Mouse (Mus musculus): ENCODE results near the gene Tbc1d22b. TPM values are rescaled to one million over a fixed set of nuclear protein-coding genes. Genes with fewer than 3 reads are reported as not detected.

Tbc1d22b gene
- total and polyA plus RNA-seq, 3 experiments: 8.0 to 53.8 (median 30.7) TPM

GRCm38 (mm10) chr17:29595891-29596770, 46.5 kb downstream of the Tbc1d22b start:
- no peak overlapping the region for H3K27ac ChIP-seq (ENCODE audit: control insufficient read depth, low read depth, low read length)
- peaks cover 0 to 2% of the 10 kb centered on the region in 2 experiments; a peak in 2 of 4 replicates for H3K36me3 ChIP-seq (ENCODE audit: control insufficient read depth in 1 of 2, insufficient read depth in 2 of 2, low read length in 2 of 2)
- H3K4me1 ChIP-seq (ENCODE audit: control insufficient read depth in 1 of 2, insufficient read depth in 2 of 2, low read length in 2 of 2): no peaks in the 10 kb centered on the region
- H3K9ac ChIP-seq (ENCODE audit: control insufficient read depth, low read depth, low read length, poor library complexity, severe bottlenecking): no peak overlapping the region
- no peak for TF ChIP-seq KAT2A (conservative IDR thresholded peaks at IDR 0.05; ENCODE audit: low read depth, low read length)
- TF ChIP-seq ZNF384 (IDR thresholded peaks at IDR 0.05; ENCODE audit: low read depth, low read length): no peak
- no peak for TF ChIP-seq ETS1 (IDR thresholded peaks at IDR 0.05; ENCODE audit: low read depth, low read length)
- no peak for TF ChIP-seq MEF2A (IDR thresholded peaks at IDR 0.05; ENCODE audit: extremely low read depth, insufficient replicate concordance, low read depth, low read length, poor library complexity, severe bottlenecking)
- TF ChIP-seq JUND (IDR thresholded peaks at IDR 0.05; ENCODE audit: low read depth, low read length): no peak
- no peak overlapping the region for H3K4me3 ChIP-seq (ENCODE audit: control insufficient read depth in 1 of 2, insufficient read depth in 1 of 2, low read depth in 2 of 2, low read length in 2 of 2)
- DNase-seq (ENCODE audit: low read depth, low spot score): no peak
- no peaks in the 10 kb centered on the region for H3K79me2 ChIP-seq (ENCODE audit: control insufficient read depth, insufficient read depth, low read length, poor library complexity)
- no peaks in the 10 kb centered on the region for H3K27me3 ChIP-seq (ENCODE audit: control insufficient read depth in 1 of 2, insufficient read depth in 2 of 2, low read length in 2 of 2)
- no peaks in the 10 kb centered on the region for H3K9me3 ChIP-seq (replicated peaks; ENCODE audit: insufficient read depth, low read length)

- Histone ChIP-seq H3K79me2 (ENCODE audit: control insufficient read depth, insufficient read depth, low read length, poor library complexity) (no peaks in the 10 kb centered on the region), H3K4me3 (ENCODE audit: control insufficient read depth in 1 of 2, insufficient read depth in 1 of 2, low read depth in 2 of 2, low read length in 2 of 2) (no peak overlapping the region), H3K27ac (ENCODE audit: control insufficient read depth, low read depth, low read length) (no peak overlapping the region), H3K36me3 (ENCODE audit: control insufficient read depth in 1 of 2, insufficient read depth in 2 of 2, low read length in 2 of 2) (peaks cover 0 to 2% of the 10 kb centered on the region in 2 experiments; a peak in 2 of 4 replicates), H3K4me1 (ENCODE audit: control insufficient read depth in 1 of 2, insufficient read depth in 2 of 2, low read length in 2 of 2) (no peaks in the 10 kb centered on the region), H3K9me3 (replicated peaks; ENCODE audit: insufficient read depth, low read length) (no peaks in the 10 kb centered on the region), H3K27me3 (ENCODE audit: control insufficient read depth in 1 of 2, insufficient read depth in 2 of 2, low read length in 2 of 2) (no peaks in the 10 kb centered on the region), H3K9ac (ENCODE audit: control insufficient read depth, low read depth, low read length, poor library complexity, severe bottlenecking) (no peak overlapping the region)
- TF ChIP-seq POLR2AphosphoS2 (IDR thresholded peaks at IDR 0.05; ENCODE audit: low read length) (no peak), E2F4 (IDR thresholded peaks at IDR 0.05; ENCODE audit: borderline replicate concordance, low read depth, low read length) (no peak), RCOR1 (IDR thresholded peaks at IDR 0.05; ENCODE audit: low read depth, low read length) (no peak), ELF1 (IDR thresholded peaks at IDR 0.05; ENCODE audit: low read depth, low read length) (no peak), CHD2 (IDR thresholded peaks at IDR 0.05; ENCODE audit: low read length) (no peak), MYC (IDR thresholded peaks at IDR 0.05; ENCODE audit: low read depth, low read length) (no peak), MAZ (IDR thresholded peaks at IDR 0.05; ENCODE audit: low read depth, low read length) (no peak), MAX (IDR thresholded peaks at IDR 0.05; ENCODE audit: low read length) (no peak), POLR2AphosphoS5 (IDR thresholded peaks at IDR 0.05; ENCODE audit: borderline replicate concordance, low read depth, low read length) (no peak), MAFK (IDR thresholded peaks at IDR 0.05; ENCODE audit: borderline replicate concordance, low read depth, low read length) (no peak), RAD21 (IDR thresholded peaks at IDR 0.05; ENCODE audit: low read depth, low read length) (no peak), POLR2A (IDR thresholded peaks at IDR 0.05; ENCODE audit: control insufficient read depth in 1 of 2, insufficient read depth in 1 of 2, low read depth in 1 of 2, low read length in 2 of 2, poor library complexity in 1 of 2) (no peak), CTCF (IDR thresholded peaks at IDR 0.05 in 2 of 3, conservative IDR thresholded peaks at IDR 0.05 in 1 of 3; ENCODE audit: control insufficient read depth in 1 of 3, insufficient read depth in 1 of 3, low read depth in 2 of 3, low read length in 3 of 3, poor library complexity in 1 of 3, severe bottlenecking in 1 of 3) (no peak), TAL1 (IDR thresholded peaks at IDR 0.05; ENCODE audit: low read length) (no peak), ZC3H11A (IDR thresholded peaks at IDR 0.05; ENCODE audit: low read depth, low read length) (no peak), TBP (IDR thresholded peaks at IDR 0.05; ENCODE audit: low read depth, low read length) (no peak)
- no peak for DNase-seq (ENCODE audit: low read depth, low spot score)
Measured at GRCm38 (mm10) chr17:29596771-29597132, 47.2 kb downstream of the Tbc1d22b start.

Data from MEL (cell line).